Mouse (Mus musculus) megakaryocyte-erythroid progenitor cell, adult 5 weeks (primary cell): ENCODE measurements around the gene Cln3. TPM values are rescaled to one million over a fixed set of nuclear protein-coding genes. Genes with fewer than 3 reads are reported as not detected.

Source experiments
- polyA plus RNA-seq: library from polyadenylated mRNA; stranded (reverse); fragments of >175 nt; gene quantifications from 2 replicates; pipeline ENCODE4 v1.2.3, GENCODE M21; 2012

Cln3 gene
- 20.1 and 24.7 TPM in 2 replicates for polyA plus RNA-seq

DNA sequence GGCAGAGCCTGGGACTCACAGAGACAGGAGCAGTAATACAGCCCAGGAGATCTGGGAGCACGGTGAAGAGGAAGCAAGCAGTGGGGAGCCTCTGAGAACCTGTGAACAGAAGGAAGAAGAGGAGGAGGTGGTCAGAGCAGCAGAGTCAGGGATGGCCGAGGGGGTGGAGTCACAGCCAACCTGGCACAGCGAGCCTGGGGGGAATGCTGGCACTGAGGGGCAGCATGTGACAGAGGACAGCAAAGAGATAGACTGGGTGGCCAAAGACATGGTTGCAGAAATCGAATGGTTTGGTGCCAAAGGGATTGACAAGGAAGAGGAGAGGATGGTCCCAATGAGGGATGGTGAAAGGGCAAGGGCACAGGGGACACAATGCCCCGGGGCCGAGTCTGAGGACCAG is at the start of gene Cln3:
Gene Cln3, minus strand, starts transcription at position 101 of the 400 bp plus-strand sequence.

GRCm38 (mm10) chr7:126630824-126631518 is 45.4 kb upstream of the Cln3 start, which contains the start of gene Nupr1:
Nupr1 (minus strand) TSS chr7:126630861.

GRCm38 (mm10) chr7:126594862-126595561 is 9.4 kb upstream of the Cln3 start, which contains the start of gene Il27:
Il27 (minus strand) TSS chr7:126594941.

DNA sequence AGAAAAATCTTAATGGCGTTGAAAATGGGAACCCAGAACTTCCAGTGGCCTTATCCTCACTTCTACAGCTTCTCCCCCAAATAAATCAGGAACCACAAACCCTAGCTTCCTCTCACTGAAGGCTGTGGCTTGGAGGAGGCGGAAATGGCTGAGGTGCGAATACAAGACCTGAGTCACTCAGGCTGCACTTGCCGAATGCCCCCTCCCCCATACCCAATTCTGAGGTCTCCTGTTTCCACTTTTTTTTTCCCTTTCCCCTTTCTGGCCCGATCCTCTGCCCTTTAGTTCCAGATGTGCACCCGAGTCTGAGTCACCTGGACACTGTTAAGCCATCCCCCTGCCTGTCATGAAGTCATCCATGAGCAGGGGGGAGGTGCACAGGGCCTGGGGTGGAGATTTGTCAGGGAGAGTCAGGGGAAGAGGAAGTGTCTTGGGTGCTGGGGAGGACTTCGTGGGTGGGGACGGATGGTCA is 1.1 kb downstream of the Cln3 start, which contains the start of gene Apobr:
Gene Apobr, plus strand, starts transcription at position 437 of the 472 bp plus-strand sequence.

DNA sequence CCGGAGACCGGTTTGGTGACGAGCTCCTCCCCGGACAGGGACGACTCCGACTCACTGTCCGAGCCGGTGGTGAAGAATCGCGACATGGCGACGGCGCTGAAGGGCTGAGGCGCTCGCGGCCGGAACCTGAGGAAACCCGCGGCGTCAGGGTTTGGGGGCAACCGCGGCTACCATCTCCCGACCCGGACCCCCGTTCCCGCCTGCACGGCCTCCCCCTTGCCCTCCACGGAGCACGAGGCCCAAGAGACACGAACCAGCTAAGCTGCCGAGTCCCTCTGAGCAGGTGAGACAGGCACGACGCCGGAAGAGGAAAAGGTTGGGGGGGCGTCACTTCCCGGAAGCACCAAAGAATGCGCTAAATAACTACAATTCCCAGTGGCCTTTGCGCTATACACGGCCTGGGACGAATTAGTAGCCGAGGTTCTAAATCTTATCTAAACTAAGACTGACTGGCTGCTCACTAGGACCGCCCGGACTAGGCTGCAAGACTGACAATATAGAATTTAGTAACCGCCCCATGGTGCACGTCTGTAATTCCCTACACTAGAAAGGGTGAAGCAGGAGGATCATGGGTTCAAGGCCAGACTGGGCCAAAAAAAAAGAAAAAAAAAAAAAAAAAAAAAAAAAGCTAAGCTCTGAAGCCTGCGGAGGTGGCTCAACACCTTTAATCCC is 19.4 kb downstream of the Cln3 start, which contains the start of gene Eif3c:
Gene Eif3c, minus strand, starts transcription at position 318 of the 672 bp plus-strand sequence.

Other genes starting within 250 kb of the Cln3 start
- gene Lat, start 216.2 kb downstream of the Cln3 start, polyA plus RNA-seq = 47.1 and 73.2 TPM in 2 replicates
- 74.2 and 80.8 TPM in 2 replicates for gene Spns1, start 208.4 kb downstream of the Cln3 start, polyA plus RNA-seq
- 3.0 and 3.5 TPM in 2 replicates for gene Nfatc2ip, start 189.1 kb downstream of the Cln3 start, polyA plus RNA-seq
- 1.3 and 3.7 TPM in 2 replicates for gene Cd19, start 170.9 kb downstream of the Cln3 start, polyA plus RNA-seq
- gene Rabep2, start 157.1 kb downstream of the Cln3 start, polyA plus RNA-seq = 64.8 and 70.0 TPM in 2 replicates
- 0.19 and 0.44 TPM in 2 replicates for gene Atp2a1, start 122.7 kb downstream of the Cln3 start, polyA plus RNA-seq
- gene Sh2b1, start 110.4 kb downstream of the Cln3 start, polyA plus RNA-seq = 154 and 176 TPM in 2 replicates
- 79.6 and 83.5 TPM in 2 replicates for gene Tufm, start 98.5 kb downstream of the Cln3 start, polyA plus RNA-seq
- 983 and 1,087 TPM in 2 replicates for gene Atxn2l, start 82.4 kb downstream of the Cln3 start, polyA plus RNA-seq
- gene Eif3c, start 19.4 kb downstream of the Cln3 start, polyA plus RNA-seq = 74.2 and 91.5 TPM in 2 replicates
- gene Apobr, start 875 bp downstream of the Cln3 start, polyA plus RNA-seq = 22.0 and 22.6 TPM in 2 replicates
- 0.52 and 1.4 TPM in 2 replicates for gene Il27, start 9.1 kb upstream of the Cln3 start, polyA plus RNA-seq
- 3.6 and 5.1 TPM in 2 replicates for gene Nupr1, start 45.0 kb upstream of the Cln3 start, polyA plus RNA-seq
- 88.3 and 96.1 TPM in 2 replicates for gene Sgf29, start 63.5 kb upstream of the Cln3 start, polyA plus RNA-seq
- gene Sult1a1, start 90.6 kb upstream of the Cln3 start, polyA plus RNA-seq = 0.28 and 0.36 TPM in 2 replicates
- gene Bola2, start 109.6 kb upstream of the Cln3 start, polyA plus RNA-seq = 283 and 326 TPM in 2 replicates
- gene Slx1b, start 110.0 kb upstream of the Cln3 start, polyA plus RNA-seq = 9.5 and 9.6 TPM in 2 replicates
- 681 and 813 TPM in 2 replicates for gene Coro1a, start 122.0 kb upstream of the Cln3 start, polyA plus RNA-seq
- gene Mapk3, start 173.8 kb upstream of the Cln3 start, polyA plus RNA-seq = 113 and 144 TPM in 2 replicates
- gene Gdpd3, start 180.5 kb upstream of the Cln3 start, polyA plus RNA-seq = 5.5 and 8.6 TPM in 2 replicates
- 159 and 169 TPM in 2 replicates for gene Ypel3, start 191.1 kb upstream of the Cln3 start, polyA plus RNA-seq
- 1.5 and 2.0 TPM in 2 replicates for gene Tbx6, start 195.7 kb upstream of the Cln3 start, polyA plus RNA-seq
- gene Ppp4c, start 206.7 kb upstream of the Cln3 start, polyA plus RNA-seq = 163 and 164 TPM in 2 replicates
- 0.24 and 0.80 TPM in 2 replicates for gene Fam57b, start 211.9 kb upstream of the Cln3 start, polyA plus RNA-seq
- not detected in 2 replicates for gene 4930451I11Rik, start 245.8 kb upstream of the Cln3 start, polyA plus RNA-seq